Mouse (Mus musculus) adrenal gland, postnatal 14 days (tissue): ENCODE measurements around the gene Ms4a12. TPM values are rescaled to one million over a fixed set of nuclear protein-coding genes. Genes with fewer than 3 reads are reported as not detected.

Experiments
- total RNA-seq: library from RNA; stranded (reverse); gene quantifications from 2 replicates; pipeline ENCODE4 v1.2.3, GENCODE M21; 2021

Ms4a12 gene
- total RNA-seq, 1 experiment from 2014 or later = not detected

Other genes starting within 250 kb of the Ms4a12 start
- not detected in 2 replicates for gene Ms4a15, start 239.2 kb downstream of the Ms4a12 start, total RNA-seq
- not detected in 2 replicates for gene Ms4a18, start 214.4 kb downstream of the Ms4a12 start, total RNA-seq
- gene Ms4a8a, start 151.3 kb downstream of the Ms4a12 start, total RNA-seq = 1.5 and 2.5 TPM in 2 replicates
- not detected in 2 replicates for gene 1700017D01Rik, start 101.6 kb downstream of the Ms4a12 start, total RNA-seq
- not detected in 2 replicates for gene 1700025F22Rik, start 67.1 kb downstream of the Ms4a12 start, total RNA-seq
- not detected in 2 replicates for gene Ms4a13, start 35.7 kb downstream of the Ms4a12 start, total RNA-seq
- gene Ms4a1, start 33.8 kb upstream of the Ms4a12 start, total RNA-seq = 1.8 and 9.8 TPM in 2 replicates
- gene Ms4a5, start 51.4 kb upstream of the Ms4a12 start, total RNA-seq = not detected in 2 replicates
- gene Ms4a14, start 82.0 kb upstream of the Ms4a12 start, total RNA-seq = not detected in 2 replicates
- gene Ms4a7, start 103.7 kb upstream of the Ms4a12 start, total RNA-seq = 0.41 and 1.0 TPM in 2 replicates
- gene Ms4a4a, start 143.1 kb upstream of the Ms4a12 start, total RNA-seq = 5.1 and 8.4 TPM in 2 replicates
- gene Ms4a4c, start 172.3 kb upstream of the Ms4a12 start, total RNA-seq = 0.44 and 8.7 TPM in 2 replicates
- gene Ms4a4b, start 211.1 kb upstream of the Ms4a12 start, total RNA-seq = 1.9 and 26.8 TPM in 2 replicates
- 6.7 and 12.3 TPM in 2 replicates for gene Ms4a6c, start 236.9 kb upstream of the Ms4a12 start, total RNA-seq